Mouse (Mus musculus): ENCODE measurements at regions not wholly inside any gene's neighbourhood (a gene's known extent, or its start where the extent isn't known, plus 50 kb on each side); places are given as distances from the start of the nearest gene placed in this dataset.

DNA sequence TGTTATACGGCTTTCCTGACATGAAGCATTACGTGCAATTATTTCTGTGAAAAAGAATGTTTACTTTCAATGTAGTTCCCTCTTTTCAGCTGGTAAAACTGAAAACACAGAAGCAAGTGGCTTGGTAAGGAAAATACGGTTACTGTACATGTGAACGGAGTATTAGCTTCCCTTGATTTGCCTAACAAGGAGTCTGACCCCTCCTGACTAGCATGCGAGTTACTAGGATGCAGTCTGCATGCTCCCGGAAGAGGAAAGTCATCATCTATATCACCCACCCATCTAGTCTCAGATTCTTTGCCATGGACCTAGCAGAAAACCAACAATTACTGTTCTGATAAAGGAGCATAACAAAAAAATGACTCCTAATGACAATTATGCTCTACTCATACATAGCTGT is 611.5 kb downstream of the Slc22a22 start:
- 81% methylated on average over 6 of the region's 6 CpGs for WGBS
- Histone ChIP-seq H3K9ac (ENCODE audit: low read length) (no peak overlapping the region), H3K9me3 (replicated peaks; ENCODE audit: control insufficient read depth, low read length) (no peaks in the 10 kb centered on the region), H3K4me3 (ENCODE audit: low read length) (no peak overlapping the region), H3K4me1 (ENCODE audit: control insufficient read depth, insufficient read depth, low read length) (no peaks in the 10 kb centered on the region), H3K27ac (ENCODE audit: low read length) (no peak overlapping the region), H3K27me3 (ENCODE audit: control insufficient read depth, insufficient read depth, low read length) (no peaks in the 10 kb centered on the region), H3K36me3 (ENCODE audit: control insufficient read depth, insufficient read depth) (no peaks in the 10 kb centered on the region), H3K4me2 (ENCODE audit: low read depth, low read length) (no peak overlapping the region)
- ATAC-seq (replicated peaks; ENCODE audit: extremely low read depth, insufficient read depth, low FRiP score) = no peak

DNA sequence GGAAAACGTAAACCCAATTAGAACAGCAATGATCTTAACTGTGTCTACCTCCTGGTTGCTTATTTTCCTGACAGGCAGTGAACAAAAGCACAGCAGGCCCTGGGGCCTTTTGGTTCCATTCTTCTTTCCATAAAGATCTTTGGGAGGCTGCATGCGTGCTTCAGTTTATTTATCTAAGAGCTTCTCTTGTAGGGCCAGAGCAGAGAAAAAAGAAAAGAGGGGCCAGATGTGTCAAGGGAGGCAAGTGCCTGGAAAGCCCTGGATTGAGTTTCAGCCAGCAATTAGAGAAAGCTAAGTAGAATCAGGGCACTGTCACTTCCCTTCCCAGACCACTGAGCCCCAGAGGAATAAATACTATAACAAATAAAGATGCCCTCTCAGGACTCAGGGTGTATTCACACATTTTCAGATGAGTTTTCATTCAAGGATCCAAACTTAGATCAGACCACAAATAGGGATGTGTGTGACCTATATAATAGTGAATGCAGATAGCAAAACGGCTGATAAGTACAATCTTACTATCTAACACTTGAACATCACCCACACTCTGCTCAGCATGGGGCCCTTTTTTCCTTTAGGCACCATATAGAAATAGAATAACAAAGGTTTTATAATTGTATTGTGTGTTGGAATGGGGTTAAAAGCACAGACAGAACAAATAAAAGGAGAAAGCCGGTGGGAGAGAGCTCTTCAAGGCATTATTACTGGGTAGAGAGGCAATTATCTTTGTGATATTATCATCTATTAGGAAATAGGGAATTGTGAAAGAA is 612.2 kb downstream of the Slc22a22 start:
- no peaks in the 10 kb centered on the region for H3K4me1 ChIP-seq (ENCODE audit: control insufficient read depth, insufficient read depth, low read length)
- no peaks in the 10 kb centered on the region for H3K9me3 ChIP-seq (replicated peaks; ENCODE audit: control insufficient read depth, low read length)
- no peak overlapping the region for H3K27ac ChIP-seq (ENCODE audit: low read length)
- ATAC-seq (replicated peaks; ENCODE audit: extremely low read depth, insufficient read depth, low FRiP score) = no peak
- no peaks in the 10 kb centered on the region for H3K36me3 ChIP-seq (ENCODE audit: control insufficient read depth, insufficient read depth)
- no peak overlapping the region for H3K4me2 ChIP-seq (ENCODE audit: low read depth, low read length)
- no peaks in the 10 kb centered on the region for H3K27me3 ChIP-seq (ENCODE audit: control insufficient read depth, insufficient read depth, low read length)
- no peak overlapping the region for H3K9ac ChIP-seq (ENCODE audit: low read length)
- 36% methylated on average over 4 of the region's 4 CpGs for WGBS
- no peak overlapping the region for H3K4me3 ChIP-seq (ENCODE audit: low read length)

GRCm38 (mm10) chr15:56858627-56859334 is 618.6 kb downstream of the Slc22a22 start:
- 31% methylated on average over 4 of the region's 4 CpGs for WGBS
- Histone ChIP-seq H3K9me3 (replicated peaks; ENCODE audit: control insufficient read depth, low read length) (no peaks in the 10 kb centered on the region), H3K27me3 (ENCODE audit: control insufficient read depth, insufficient read depth, low read length) (no peaks in the 10 kb centered on the region), H3K9ac (ENCODE audit: low read length) (no peak overlapping the region), H3K4me2 (ENCODE audit: low read depth, low read length) (no peak overlapping the region), H3K27ac (ENCODE audit: low read length) (no peak overlapping the region), H3K4me1 (ENCODE audit: control insufficient read depth, insufficient read depth, low read length) (no peaks in the 10 kb centered on the region), H3K36me3 (ENCODE audit: control insufficient read depth, insufficient read depth) (no peaks in the 10 kb centered on the region), H3K4me3 (ENCODE audit: low read length) (no peak overlapping the region)
- ATAC-seq (replicated peaks; ENCODE audit: extremely low read depth, insufficient read depth, low FRiP score) = no peak

DNA sequence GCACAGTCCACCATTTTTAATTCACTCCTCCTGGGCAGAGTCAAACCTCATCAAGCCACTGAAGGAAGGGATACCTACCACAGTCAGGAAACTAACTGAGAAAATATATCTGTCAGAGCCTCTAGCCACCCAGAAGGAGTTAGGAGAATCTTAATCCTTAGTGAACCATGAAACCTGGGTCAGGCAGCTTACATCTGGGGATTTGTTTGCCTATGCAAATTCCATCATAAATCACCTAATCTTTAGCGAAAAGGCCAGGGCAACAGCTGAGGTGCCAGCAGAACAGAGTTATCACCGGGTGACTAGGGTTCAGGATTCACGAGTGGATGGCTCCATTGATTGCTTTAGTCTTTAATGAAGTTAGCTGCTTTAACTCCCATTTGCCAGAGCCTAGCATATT is 619.3 kb downstream of the Slc22a22 start:
- 40% methylated on average over 3 of the region's 3 CpGs for WGBS
- Histone ChIP-seq H3K27ac (ENCODE audit: low read length) (no peak overlapping the region), H3K27me3 (ENCODE audit: control insufficient read depth, insufficient read depth, low read length) (no peaks in the 10 kb centered on the region), H3K9ac (ENCODE audit: low read length) (no peak overlapping the region), H3K4me1 (ENCODE audit: control insufficient read depth, insufficient read depth, low read length) (no peaks in the 10 kb centered on the region), H3K9me3 (replicated peaks; ENCODE audit: control insufficient read depth, low read length) (no peaks in the 10 kb centered on the region), H3K4me3 (ENCODE audit: low read length) (no peak overlapping the region), H3K4me2 (ENCODE audit: low read depth, low read length) (no peak overlapping the region), H3K36me3 (ENCODE audit: control insufficient read depth, insufficient read depth) (no peaks in the 10 kb centered on the region)
- no peak for ATAC-seq (replicated peaks; ENCODE audit: extremely low read depth, insufficient read depth, low FRiP score)

DNA sequence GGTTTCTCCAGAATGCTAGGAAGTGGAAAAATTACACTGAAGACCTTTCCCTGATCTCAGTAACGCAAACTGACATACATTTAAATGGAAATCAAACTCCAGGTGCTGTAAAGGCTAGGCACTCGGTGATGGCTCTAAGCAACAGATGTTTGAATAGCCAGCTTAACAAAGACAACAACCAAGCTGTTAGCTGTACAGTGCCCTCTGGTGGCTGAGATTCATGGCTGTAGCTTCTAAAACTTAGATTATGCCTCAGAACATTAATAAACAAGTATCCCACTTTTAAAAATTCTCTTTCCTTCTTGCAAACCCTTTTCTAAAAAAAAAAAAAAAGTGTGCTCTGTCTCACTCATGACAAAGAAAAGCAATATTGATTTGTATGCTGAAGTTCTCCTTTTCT is 621.4 kb downstream of the Slc22a22 start:
- Histone ChIP-seq H3K9ac (ENCODE audit: low read length) (no peak overlapping the region), H3K4me2 (ENCODE audit: low read depth, low read length) (no peak overlapping the region), H3K4me3 (ENCODE audit: low read length) (no peak overlapping the region), H3K4me1 (ENCODE audit: control insufficient read depth, insufficient read depth, low read length) (no peaks in the 10 kb centered on the region), H3K36me3 (ENCODE audit: control insufficient read depth, insufficient read depth) (no peaks in the 10 kb centered on the region), H3K27ac (ENCODE audit: low read length) (no peak overlapping the region), H3K9me3 (replicated peaks; ENCODE audit: control insufficient read depth, low read length) (no peaks in the 10 kb centered on the region), H3K27me3 (ENCODE audit: control insufficient read depth, insufficient read depth, low read length) (no peaks in the 10 kb centered on the region)
- 22% methylated on average over 2 of the region's 2 CpGs for WGBS
- ATAC-seq (replicated peaks; ENCODE audit: extremely low read depth, insufficient read depth, low FRiP score) = no peak

- no peak overlapping the region for H3K4me3 ChIP-seq (ENCODE audit: low read length)
- ATAC-seq (replicated peaks; ENCODE audit: extremely low read depth, insufficient read depth, low FRiP score) = no peak
- no peaks in the 10 kb centered on the region for H3K36me3 ChIP-seq (ENCODE audit: control insufficient read depth, insufficient read depth)
- no peak overlapping the region for H3K27ac ChIP-seq (ENCODE audit: low read length)
- no peak overlapping the region for H3K9ac ChIP-seq (ENCODE audit: low read length)
- no peak overlapping the region for H3K4me2 ChIP-seq (ENCODE audit: low read depth, low read length)
- H3K9me3 ChIP-seq (replicated peaks; ENCODE audit: control insufficient read depth, low read length) = no peaks in the 10 kb centered on the region
- H3K27me3 ChIP-seq (ENCODE audit: control insufficient read depth, insufficient read depth, low read length) = no peaks in the 10 kb centered on the region
- no peaks in the 10 kb centered on the region for H3K4me1 ChIP-seq (ENCODE audit: control insufficient read depth, insufficient read depth, low read length)
- 46% methylated on average over 5 of the region's 5 CpGs for WGBS
These were observed 624.3 kb downstream of the Slc22a22 start for GRCm38 (mm10) chr15:56853106-56853505.

- no peaks in the 10 kb centered on the region for H3K36me3 ChIP-seq (ENCODE audit: control insufficient read depth, insufficient read depth)
- H3K9me3 ChIP-seq (replicated peaks; ENCODE audit: control insufficient read depth, low read length) = no peaks in the 10 kb centered on the region
- WGBS = 85% methylated on average over 6 of the region's 6 CpGs
- no peaks in the 10 kb centered on the region for H3K27me3 ChIP-seq (ENCODE audit: control insufficient read depth, insufficient read depth, low read length)
- ATAC-seq (replicated peaks; ENCODE audit: extremely low read depth, insufficient read depth, low FRiP score) = no peak
- no peak overlapping the region for H3K4me3 ChIP-seq (ENCODE audit: low read length)
- no peak overlapping the region for H3K9ac ChIP-seq (ENCODE audit: low read length)
- H3K4me1 ChIP-seq (ENCODE audit: control insufficient read depth, insufficient read depth, low read length) = no peaks in the 10 kb centered on the region
- no peak overlapping the region for H3K27ac ChIP-seq (ENCODE audit: low read length)
- no peak overlapping the region for H3K4me2 ChIP-seq (ENCODE audit: low read depth, low read length)
These were observed 629.8 kb downstream of the Slc22a22 start for GRCm38 (mm10) chr15:56847469-56848128.

DNA sequence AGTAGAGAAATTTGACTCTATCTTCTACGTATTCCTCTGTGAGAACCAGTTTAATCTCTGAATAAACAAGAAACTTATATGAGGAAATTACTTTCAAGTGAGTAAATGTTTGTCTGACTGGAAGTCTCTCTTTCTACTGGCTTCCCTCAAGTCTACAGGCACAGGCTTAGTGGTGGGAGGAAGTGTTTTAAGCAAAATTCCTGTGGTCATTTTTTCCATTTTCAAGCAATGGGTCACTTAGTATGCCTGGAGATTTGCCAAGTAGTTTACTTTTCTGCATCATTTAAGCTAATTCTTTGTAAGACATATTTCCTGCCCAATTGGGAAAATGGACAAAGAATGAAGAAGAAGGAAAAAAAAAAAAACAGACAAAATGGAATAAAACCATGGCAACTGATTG is 632.9 kb downstream of the Slc22a22 start:
- no peaks in the 10 kb centered on the region for H3K27me3 ChIP-seq (ENCODE audit: control insufficient read depth, insufficient read depth, low read length)

GRCm38 (mm10) chr15:56841516-56841915 is 635.9 kb downstream of the Slc22a22 start:
- H3K9me3 ChIP-seq (replicated peaks; ENCODE audit: control insufficient read depth, low read length) = no peaks in the 10 kb centered on the region
- H3K27ac ChIP-seq (ENCODE audit: low read length) = no peak overlapping the region
- no peaks in the 10 kb centered on the region for H3K27me3 ChIP-seq (ENCODE audit: control insufficient read depth, insufficient read depth, low read length)
- whole genome bisulfite sequencing = 87% methylated on average over 3 of the region's 3 CpGs
- H3K4me2 ChIP-seq (ENCODE audit: low read depth, low read length) = no peak overlapping the region
- no peak for ATAC-seq (replicated peaks; ENCODE audit: extremely low read depth, insufficient read depth, low FRiP score)
- H3K9ac ChIP-seq (ENCODE audit: low read length) = no peak overlapping the region
- no peak overlapping the region for H3K4me3 ChIP-seq (ENCODE audit: low read length)
- no peaks in the 10 kb centered on the region for H3K36me3 ChIP-seq (ENCODE audit: control insufficient read depth, insufficient read depth)
- no peaks in the 10 kb centered on the region for H3K4me1 ChIP-seq (ENCODE audit: control insufficient read depth, insufficient read depth, low read length)

More for the DNA sequence above, 632.9 kb downstream of the Slc22a22 start:
- ATAC-seq (replicated peaks; ENCODE audit: extremely low read depth, insufficient read depth, low FRiP score) = no peak
- H3K27ac ChIP-seq (ENCODE audit: low read length) = no peak overlapping the region
- 49% methylated on average over 1 of the region's 1 CpGs for WGBS
- H3K36me3 ChIP-seq (ENCODE audit: control insufficient read depth, insufficient read depth) = no peaks in the 10 kb centered on the region
- H3K9ac ChIP-seq (ENCODE audit: low read length) = no peak overlapping the region
- no peaks in the 10 kb centered on the region for H3K4me1 ChIP-seq (ENCODE audit: control insufficient read depth, insufficient read depth, low read length)
- H3K4me3 ChIP-seq (ENCODE audit: low read length) = no peak overlapping the region
- H3K4me2 ChIP-seq (ENCODE audit: low read depth, low read length) = no peak overlapping the region
- no peaks in the 10 kb centered on the region for H3K9me3 ChIP-seq (replicated peaks; ENCODE audit: control insufficient read depth, low read length)
